Mouse (Mus musculus) lung, adult 2 months (tissue): ENCODE measurements around the gene Pitpnm3.

Experiments used
- CTCF ChIP-seq: fragments of 200-500 bp; IDR thresholded peaks from 2 replicates; pipeline ENCODE4 v1.5.1; 2011; ENCODE audit warnings: mild to moderate bottlenecking, low read length, control low read depth; ENCODE audit not compliant: insufficient read depth
- POLR2A ChIP-seq: fragments of 200-500 bp; IDR thresholded peaks from 2 replicates; pipeline ENCODE4 v1.6.1; 2011; ENCODE audit warnings: low read depth, mild to moderate bottlenecking, control low read depth, low read length, borderline replicate concordance; ENCODE audit errors: extremely low read depth

GRCm38 (mm10) chr11:72099181-72099580, 36.4 kb downstream of the Pitpnm3 start:
- TF ChIP-seq POLR2A (no peak), CTCF (no peak)
